Mouse (Mus musculus) embryonic facial prominence, embryonic 12.5 days (tissue): ENCODE data around the gene Banp. TPM values are rescaled to one million over a fixed set of nuclear protein-coding genes. Genes with fewer than 3 reads are reported as not detected.
A peak's percentile ranks its signal among the peaks of the same experiment; 100 is the strongest.

Experiments used
- ATAC-seq: fragments of 200-750 bp; cut with Nextera tagmentation; 2 replicates; pipeline ENCODE4 v1.8.0; 2017; ENCODE audit not compliant: insufficient number of reproducible peaks, insufficient read depth, low FRiP score, low TSS enrichment
- H3K27ac ChIP-seq: fragments of 300-500 bp; sonication (generic); 2 replicates; pipeline ENCODE4 v1.5.1; 2016; ENCODE audit warnings: mild to moderate bottlenecking
- H3K27me3 ChIP-seq: fragments of 300-500 bp; sonication (generic); 2 replicates; pipeline ENCODE4 v1.6.1; 2016; ENCODE audit warnings: mild to moderate bottlenecking, moderate library complexity
- H3K36me3 ChIP-seq: fragments of 300-500 bp; sonication (generic); 2 replicates; pipeline ENCODE4 v1.6.1; 2016; ENCODE audit warnings: mild to moderate bottlenecking
- H3K4me1 ChIP-seq: fragments of 300-500 bp; sonication (generic); 2 replicates; pipeline ENCODE4 v1.6.1; 2016
- H3K4me2 ChIP-seq: fragments of 300-500 bp; sonication (generic); replicated peaks from 2 replicates; pipeline ENCODE4 v1.6.1; 2016; ENCODE audit warnings: mild to moderate bottlenecking, moderate library complexity
- H3K4me3 ChIP-seq: fragments of 300-500 bp; sonication (generic); 2 replicates; pipeline ENCODE4 v1.5.1; 2016; ENCODE audit warnings: mild to moderate bottlenecking
- H3K9ac ChIP-seq: fragments of 300-500 bp; sonication (generic); 2 replicates; pipeline ENCODE4 v1.6.1; 2016; ENCODE audit warnings: mild to moderate bottlenecking, moderate library complexity
- H3K9me3 ChIP-seq: fragments of 300-500 bp; sonication (generic); 2 replicates; pipeline ENCODE4 v1.6.1; 2016; ENCODE audit warnings: mild to moderate bottlenecking, moderate library complexity
- WGBS: fragments of 180-500 bp; shearing (Covaris S2); methylation state at CpG from one replicate; pipeline ENCODE4 v1.1.7; 2016; 5-methylcytosine and 5-hydroxymethylcytosine counted together
- polyA plus RNA-seq: library from polyadenylated mRNA; unstranded; fragments of >200 nt; fragmentation: Nextera tagmentation; extraction: Ambion mirVana; gene quantifications from 2 replicates; pipeline ENCODE4 v1.2.1, GENCODE M21; 2016

Gene Banp
- polyA plus RNA-seq, 1 experiment from 2014 or later: 46.0 TPM

DNA sequence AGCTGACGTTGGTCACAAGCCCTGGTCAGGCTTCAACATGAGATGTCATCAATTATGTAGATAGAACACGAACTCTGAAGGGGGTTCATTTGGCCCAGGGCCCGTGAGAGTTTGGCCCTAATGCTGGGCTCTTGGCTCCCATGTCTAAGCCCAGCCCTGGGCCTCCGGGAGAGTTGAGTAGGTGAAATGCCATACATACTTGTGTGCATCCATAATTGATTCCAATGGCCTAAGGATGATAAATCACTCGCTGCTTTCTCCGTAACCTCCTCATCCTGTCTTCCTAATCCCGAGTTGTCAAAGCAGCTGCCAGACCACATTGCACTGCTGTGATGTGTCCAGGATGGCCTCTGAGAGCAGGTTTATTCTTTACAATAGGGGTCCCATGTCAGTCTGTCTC, 107.3 kb downstream of the Banp start:
- ATAC-seq: no peak
- Histone ChIP-seq H3K36me3 (no peaks in the 10 kb centered on the region), H3K4me2 (no peak overlapping the region), H3K27ac (no peak overlapping the region), H3K27me3 (no peaks in the 10 kb centered on the region; the same call in 1 of the 2 replicates), H3K9ac (no peak overlapping the region), H3K4me1 (peaks cover 27% of the 10 kb centered on the region), H3K9me3 (no peaks in the 10 kb centered on the region), H3K4me3 (no peak overlapping the region)
- WGBS: 72% methylated on average over 7 of the region's 7 CpGs

DNA sequence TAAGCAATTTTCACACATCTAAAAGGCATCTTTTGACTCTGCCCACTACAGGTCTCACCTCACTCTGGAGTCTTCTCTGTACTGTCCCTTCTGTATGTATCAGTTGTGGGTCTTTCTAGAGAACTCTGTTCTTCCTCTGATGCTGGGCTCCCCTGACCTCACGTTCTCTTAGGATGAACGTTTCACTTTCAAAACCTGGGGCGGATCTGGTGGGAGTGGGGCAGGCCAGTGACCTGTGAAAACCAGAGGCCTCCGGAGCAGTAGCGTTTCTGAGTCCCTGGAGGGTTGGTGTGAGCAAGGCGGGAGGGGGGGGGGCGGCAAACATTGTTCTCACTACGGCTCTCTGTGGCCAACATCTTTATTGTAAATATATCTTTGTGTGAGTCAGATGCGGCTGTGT, 109.0 kb downstream of the Banp start:
- Histone ChIP-seq H3K27ac (no peak overlapping the region), H3K27me3 (no peaks in the 10 kb centered on the region; the same call in 1 of the 2 replicates), H3K9ac (no peak overlapping the region), H3K4me2 (no peak overlapping the region), H3K36me3 (no peaks in the 10 kb centered on the region), H3K4me1 (peaks cover 30% of the 10 kb centered on the region), H3K4me3 (no peak overlapping the region), H3K9me3 (no peaks in the 10 kb centered on the region)
- no peak for ATAC-seq
- WGBS: 64% methylated on average over 9 of the region's 9 CpGs

DNA sequence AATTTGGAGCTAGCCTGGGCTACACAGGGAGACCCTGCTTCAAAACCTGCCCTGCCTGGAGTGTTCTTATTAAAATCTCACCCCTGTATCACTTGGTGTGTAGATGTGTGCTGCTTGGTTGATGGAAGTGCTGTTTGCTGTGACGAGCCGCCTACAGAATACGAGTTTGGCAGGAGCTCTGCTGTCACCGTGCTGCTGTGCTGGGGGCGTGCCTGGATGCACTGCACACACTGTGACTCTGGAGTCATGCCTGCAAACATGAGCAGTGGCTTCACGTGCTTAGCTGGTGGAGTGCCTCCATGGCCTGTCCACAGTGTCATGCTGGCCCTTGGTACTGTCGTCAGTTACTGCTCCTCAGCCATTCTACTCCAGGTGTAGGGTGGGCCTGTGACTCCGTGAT, 109.4 kb downstream of the Banp start:
- Histone ChIP-seq H3K27me3 (no peaks in the 10 kb centered on the region), H3K4me1 (peaks cover 33% of the 10 kb centered on the region), H3K9me3 (no peaks in the 10 kb centered on the region), H3K27ac (no peak overlapping the region), H3K4me3 (no peak overlapping the region), H3K4me2 (no peak overlapping the region), H3K9ac (no peak overlapping the region), H3K36me3 (no peaks in the 10 kb centered on the region)
- WGBS: 79% methylated on average over 8 of the region's 8 CpGs
- ATAC-seq: no peak

DNA sequence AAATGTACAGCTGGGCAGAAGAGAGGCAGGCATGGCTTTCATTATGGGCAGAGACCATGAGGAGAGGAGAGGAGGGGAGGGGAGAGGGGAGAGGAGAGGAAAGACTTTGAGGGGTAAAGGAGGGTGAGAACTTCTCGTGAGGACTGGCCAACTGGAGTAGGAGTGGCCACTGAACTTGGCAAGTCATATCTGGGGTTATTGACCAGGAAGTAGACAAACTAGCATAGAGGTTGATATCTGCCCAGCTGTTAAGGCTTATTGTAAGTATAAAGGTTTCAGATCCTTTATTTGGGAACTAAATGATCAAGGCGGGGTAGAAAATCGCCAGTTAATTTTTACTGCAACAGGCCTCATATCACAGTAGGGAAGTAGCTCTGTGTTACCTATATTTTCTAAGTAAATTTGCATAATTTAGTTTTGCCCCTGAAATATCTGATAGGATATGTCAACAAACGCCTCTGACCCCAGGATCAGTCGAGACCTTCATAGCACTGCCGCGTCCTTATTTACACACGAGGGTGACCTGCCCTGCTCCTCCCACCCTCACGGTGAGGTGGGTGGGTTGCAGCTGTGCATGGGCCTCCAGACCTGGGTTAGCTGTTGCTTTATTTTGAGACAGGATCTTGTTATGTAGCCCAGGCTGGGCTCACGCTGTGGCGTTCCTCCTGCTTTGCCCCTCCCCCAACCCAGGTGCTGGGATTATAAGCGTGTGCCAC, 113.1 kb downstream of the Banp start:
- no peak overlapping the region for H3K4me2 ChIP-seq
- H3K4me3 ChIP-seq: no peak overlapping the region
- peaks cover 25% of the 10 kb centered on the region for H3K4me1 ChIP-seq
- no peaks in the 10 kb centered on the region for H3K9me3 ChIP-seq
- H3K27me3 ChIP-seq: no peaks in the 10 kb centered on the region
- ATAC-seq: no peak
- H3K27ac ChIP-seq: no peak overlapping the region
- no peaks in the 10 kb centered on the region for H3K36me3 ChIP-seq
- no peak overlapping the region for H3K9ac ChIP-seq
- 70% methylated on average over 12 of the region's 12 CpGs for WGBS

DNA sequence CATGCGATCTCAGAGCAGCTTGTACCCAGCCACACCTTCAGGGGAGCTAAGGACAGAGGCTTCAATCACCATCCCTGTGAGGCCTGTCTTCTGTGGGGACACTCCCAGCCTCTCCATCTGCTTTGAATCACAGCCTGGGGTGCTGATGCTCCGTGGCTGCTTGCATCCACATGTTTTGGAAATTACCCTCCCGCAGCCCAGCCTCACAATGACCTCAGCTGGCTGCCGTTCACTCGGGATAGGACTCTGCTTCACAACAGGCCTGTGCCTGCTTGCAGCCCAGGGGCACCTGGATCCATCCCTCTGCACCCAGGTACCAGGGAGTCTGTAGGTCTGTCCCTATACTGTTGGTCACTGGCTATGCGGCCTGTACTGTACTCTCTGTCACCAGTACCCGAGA, 114.8 kb downstream of the Banp start:
- Histone ChIP-seq H3K9ac (no peak overlapping the region), H3K27ac (no peak overlapping the region), H3K27me3 (no peaks in the 10 kb centered on the region), H3K36me3 (no peaks in the 10 kb centered on the region), H3K4me2 (no peak overlapping the region), H3K9me3 (no peaks in the 10 kb centered on the region), H3K4me1 (peaks cover 25% of the 10 kb centered on the region), H3K4me3 (no peak overlapping the region)
- 33% methylated on average over 7 of the region's 7 CpGs for WGBS
- peak; percentile 36; the same call in 1 of the 2 replicates for ATAC-seq

DNA sequence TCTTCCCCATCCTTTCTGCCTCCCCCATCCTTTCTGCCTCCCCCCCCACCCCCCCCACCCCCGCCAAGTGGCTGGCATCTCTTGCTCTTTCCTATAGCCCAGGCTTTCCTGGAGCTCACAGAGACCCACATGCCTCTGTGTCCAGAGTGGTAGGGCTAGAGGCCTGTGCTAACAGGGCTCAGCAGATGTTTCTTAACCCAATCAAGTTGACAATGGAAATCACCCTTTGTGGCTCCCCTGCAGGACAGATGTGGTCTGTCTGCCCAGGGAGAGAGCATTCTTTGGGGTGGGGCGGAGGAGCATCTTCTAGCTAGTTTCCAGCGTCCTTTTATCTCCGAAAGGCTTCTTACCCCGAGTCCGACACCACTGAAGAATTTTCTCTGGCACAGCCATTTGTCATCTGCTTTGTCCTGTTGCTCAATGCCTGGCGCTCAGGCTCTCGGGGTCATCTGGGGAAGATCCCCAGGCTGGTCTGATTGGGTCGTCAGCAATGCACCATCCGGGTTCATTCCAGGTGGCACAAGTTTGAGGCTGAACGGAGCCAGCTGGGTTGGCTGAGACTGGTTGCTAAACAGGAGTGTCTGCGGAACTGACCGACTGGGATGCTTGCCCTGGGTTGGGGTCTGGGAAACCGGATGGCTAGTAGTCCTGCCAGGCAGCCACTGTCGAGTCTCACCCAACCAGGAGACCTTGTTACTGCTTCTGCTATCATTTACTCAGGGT, 118.4 kb downstream of the Banp start:
- Histone ChIP-seq H3K36me3 (no peaks in the 10 kb centered on the region), H3K4me1 (peaks cover 18% of the 10 kb centered on the region), H3K4me3 (no peak overlapping the region), H3K9ac (no peak overlapping the region), H3K27me3 (no peaks in the 10 kb centered on the region), H3K4me2 (no peak overlapping the region), H3K9me3 (no peaks in the 10 kb centered on the region), H3K27ac (no peak overlapping the region)
- no peak for ATAC-seq
- WGBS: 75% methylated on average over 15 of the region's 15 CpGs

DNA sequence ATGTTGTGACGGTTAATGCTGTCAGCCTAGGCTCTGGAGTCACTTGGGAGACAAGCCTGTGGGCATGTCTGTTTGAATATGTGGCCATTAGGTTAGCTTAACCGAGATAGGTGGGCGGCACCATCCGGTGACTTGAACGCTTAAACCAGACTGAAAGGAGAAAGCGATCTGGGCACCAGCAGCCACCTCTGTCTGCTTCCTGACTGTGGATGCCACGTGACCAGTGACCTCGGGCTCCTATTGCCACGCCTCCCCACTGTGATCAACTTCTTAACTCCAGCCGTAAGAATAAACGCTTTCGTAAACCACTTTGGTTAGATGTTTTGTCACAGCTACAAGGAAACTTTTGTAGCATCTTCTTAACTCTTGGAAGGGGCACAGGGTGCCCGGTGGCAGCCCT, 119.1 kb downstream of the Banp start:
- Histone ChIP-seq H3K27ac (no peak overlapping the region), H3K27me3 (no peaks in the 10 kb centered on the region), H3K4me1 (peaks cover 16% of the 10 kb centered on the region), H3K36me3 (no peaks in the 10 kb centered on the region), H3K4me2 (no peak overlapping the region), H3K9ac (no peak overlapping the region), H3K4me3 (no peak overlapping the region), H3K9me3 (no peaks in the 10 kb centered on the region)
- WGBS: 78% methylated on average over 13 of the region's 13 CpGs
- ATAC-seq: no peak

DNA sequence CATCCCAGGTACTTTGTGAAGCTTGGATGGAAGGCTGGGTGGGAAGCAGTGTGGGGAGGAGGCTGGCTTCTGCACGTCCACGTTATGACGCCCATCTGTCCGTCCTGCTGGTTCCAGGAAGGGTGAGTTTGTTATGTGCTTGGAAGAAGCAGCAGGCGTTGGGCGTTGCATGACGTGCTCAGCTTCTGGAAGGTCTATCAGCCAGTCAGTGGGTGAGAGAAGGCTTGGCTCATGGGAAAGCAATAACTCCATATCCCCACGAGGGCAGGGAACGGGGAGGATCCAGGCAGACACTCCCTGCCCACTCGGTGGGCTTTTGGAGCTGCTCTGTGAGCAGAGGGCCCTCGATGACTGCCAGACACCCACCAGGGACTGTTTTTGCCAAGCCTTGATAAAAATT, 119.7 kb downstream of the Banp start:
- no peak overlapping the region for H3K9ac ChIP-seq
- no peak overlapping the region for H3K4me2 ChIP-seq
- no peak for ATAC-seq
- H3K9me3 ChIP-seq: no peaks in the 10 kb centered on the region
- H3K27me3 ChIP-seq: no peaks in the 10 kb centered on the region
- no peak overlapping the region for H3K27ac ChIP-seq
- H3K4me1 ChIP-seq: peaks cover 11% of the 10 kb centered on the region
- H3K4me3 ChIP-seq: no peak overlapping the region
- 84% methylated on average over 11 of the region's 11 CpGs for WGBS
- no peaks in the 10 kb centered on the region for H3K36me3 ChIP-seq

DNA sequence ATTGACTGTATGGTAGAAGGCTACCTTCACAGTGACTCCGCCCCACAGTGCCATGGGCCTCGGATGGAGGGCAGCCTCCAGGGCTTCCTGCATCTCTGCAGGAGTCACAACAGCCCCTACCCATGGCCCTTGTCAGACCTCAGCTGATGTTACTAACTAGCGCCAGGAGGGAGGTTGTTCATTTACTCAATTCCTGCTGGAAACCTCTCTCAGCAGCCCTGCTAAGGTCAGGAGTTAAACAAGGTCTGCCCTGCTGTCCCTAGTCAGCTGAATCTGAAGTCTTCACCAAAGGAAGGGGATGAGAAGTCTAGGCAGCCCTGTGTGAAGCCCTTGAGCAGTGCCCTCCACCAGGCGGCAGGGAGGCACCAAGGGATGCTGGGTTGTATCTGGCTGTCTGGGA, 121.6 kb downstream of the Banp start:
- Histone ChIP-seq H3K4me3 (no peak overlapping the region), H3K4me1 (no peaks in the 10 kb centered on the region), H3K27me3 (no peaks in the 10 kb centered on the region), H3K27ac (no peak overlapping the region), H3K9me3 (no peaks in the 10 kb centered on the region), H3K9ac (no peak overlapping the region), H3K36me3 (no peaks in the 10 kb centered on the region), H3K4me2 (no peak overlapping the region)
- ATAC-seq: no peak
- WGBS: 55% methylated on average over 4 of the region's 4 CpGs

DNA sequence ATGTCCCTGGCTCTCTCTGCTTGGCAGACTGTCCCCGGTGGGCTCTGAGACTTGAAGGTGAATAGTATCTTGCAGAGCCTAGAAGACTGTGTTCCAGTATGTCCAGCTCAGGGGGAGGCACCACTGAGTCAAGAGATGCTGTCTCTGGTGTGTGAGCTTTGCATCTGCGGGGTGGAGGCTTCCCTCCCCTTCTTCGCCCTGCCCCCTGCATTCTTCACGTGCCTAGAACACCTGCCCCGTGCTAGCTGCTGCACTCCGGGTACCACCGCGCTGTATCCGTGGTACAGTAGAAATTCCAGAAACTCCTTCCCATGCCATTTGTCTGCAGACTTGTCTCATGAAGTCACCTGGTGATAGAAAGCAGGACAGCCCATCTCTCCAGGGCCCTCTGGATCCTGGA, 124.4 kb downstream of the Banp start:
- Histone ChIP-seq H3K4me3 (no peak overlapping the region), H3K4me2 (no peak overlapping the region), H3K9ac (no peak overlapping the region), H3K4me1 (no peaks in the 10 kb centered on the region), H3K9me3 (no peaks in the 10 kb centered on the region), H3K36me3 (no peaks in the 10 kb centered on the region), H3K27me3 (peaks cover 6% of the 10 kb centered on the region), H3K27ac (no peak overlapping the region)
- 66% methylated on average over 9 of the region's 9 CpGs for WGBS
- peak; percentile 5; the same call in 1 of the 2 replicates for ATAC-seq

DNA sequence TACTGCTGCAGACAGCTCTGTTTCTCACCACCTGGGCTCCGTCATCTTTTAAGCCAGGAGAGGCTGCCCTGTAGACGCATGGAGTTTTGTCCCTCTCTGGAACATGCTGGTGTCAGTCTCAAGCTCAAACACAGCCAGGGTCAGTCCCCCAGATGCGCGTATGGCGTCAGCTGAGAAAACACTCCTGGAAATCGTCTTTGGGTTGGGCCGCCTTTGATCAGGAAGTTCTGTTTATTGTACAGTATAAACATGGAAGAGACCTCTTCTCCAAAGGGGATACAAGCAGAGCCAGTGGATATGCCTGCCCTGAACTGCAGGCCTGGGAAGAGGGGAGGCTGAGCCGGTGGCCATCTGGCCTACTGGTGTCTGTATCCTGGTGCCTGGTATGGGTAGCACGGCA, 124.9 kb downstream of the Banp start:
- H3K27me3 ChIP-seq: peaks cover 8% of the 10 kb centered on the region
- H3K36me3 ChIP-seq: no peaks in the 10 kb centered on the region
- no peaks in the 10 kb centered on the region for H3K4me1 ChIP-seq
- 64% methylated on average over 9 of the region's 9 CpGs for WGBS
- no peak overlapping the region for H3K27ac ChIP-seq
- no peak overlapping the region for H3K9ac ChIP-seq
- no peaks in the 10 kb centered on the region for H3K9me3 ChIP-seq
- no peak overlapping the region for H3K4me2 ChIP-seq
- no peak for ATAC-seq
- H3K4me3 ChIP-seq: no peak overlapping the region

DNA sequence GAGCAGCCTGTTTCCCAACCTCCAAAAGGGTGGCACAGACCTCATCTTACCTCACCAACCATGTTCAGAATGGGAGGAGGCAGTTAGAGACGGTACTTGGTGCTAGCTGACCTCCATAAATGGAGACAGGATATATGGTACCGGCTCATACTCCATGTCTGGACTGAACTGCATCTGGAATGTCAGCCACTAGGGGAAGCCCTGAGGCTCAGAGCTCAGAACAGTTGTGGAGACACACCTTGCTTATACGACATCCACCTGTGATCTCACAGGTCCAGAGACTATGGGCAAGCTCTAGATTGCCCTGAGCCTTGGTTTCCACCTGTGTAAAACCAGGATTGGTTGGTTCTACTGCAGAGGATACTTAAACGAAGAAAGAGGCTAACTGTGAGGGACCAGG, 125.4 kb downstream of the Banp start:
- peaks cover 8% of the 10 kb centered on the region for H3K27me3 ChIP-seq
- 78% methylated on average over 4 of the region's 4 CpGs for WGBS
- ATAC-seq: no peak

More for the DNA sequence above, 125.4 kb downstream of the Banp start:
- Histone ChIP-seq H3K4me1 (no peaks in the 10 kb centered on the region; the same call in 1 of the 2 replicates), H3K27ac (no peak overlapping the region), H3K36me3 (no peaks in the 10 kb centered on the region), H3K4me3 (no peak overlapping the region), H3K4me2 (no peak overlapping the region), H3K9me3 (no peaks in the 10 kb centered on the region), H3K9ac (no peak overlapping the region)
